Mouse (Mus musculus): Measurements from ENCODE around the gene Gimap8. TPM values are rescaled to one million over a fixed set of nuclear protein-coding genes. Genes with fewer than 3 reads are reported as not detected.
"Not testable (repeated sequence)": the region's sequence is repeated elsewhere in the genome, so short reads cannot be mapped to it uniquely, and the experiment has no call there.

The Gimap8 gene
- total RNA-seq, 2 experiments from 2014 or later: 0.74 to 0.95 TPM

GRCm38 (mm10) chr6:48675931-48676859 lies 29.2 kb downstream of the Gimap8 start, which contains the start of gene Gimap9:
TSS of gene Gimap9 (plus strand) at chr6:48676129.
- intact Hi-C loops (cut with DNase I): no loop called here
- DNase-seq (ENCODE audit: low spot score in 2 of 2): no peak

DNA sequence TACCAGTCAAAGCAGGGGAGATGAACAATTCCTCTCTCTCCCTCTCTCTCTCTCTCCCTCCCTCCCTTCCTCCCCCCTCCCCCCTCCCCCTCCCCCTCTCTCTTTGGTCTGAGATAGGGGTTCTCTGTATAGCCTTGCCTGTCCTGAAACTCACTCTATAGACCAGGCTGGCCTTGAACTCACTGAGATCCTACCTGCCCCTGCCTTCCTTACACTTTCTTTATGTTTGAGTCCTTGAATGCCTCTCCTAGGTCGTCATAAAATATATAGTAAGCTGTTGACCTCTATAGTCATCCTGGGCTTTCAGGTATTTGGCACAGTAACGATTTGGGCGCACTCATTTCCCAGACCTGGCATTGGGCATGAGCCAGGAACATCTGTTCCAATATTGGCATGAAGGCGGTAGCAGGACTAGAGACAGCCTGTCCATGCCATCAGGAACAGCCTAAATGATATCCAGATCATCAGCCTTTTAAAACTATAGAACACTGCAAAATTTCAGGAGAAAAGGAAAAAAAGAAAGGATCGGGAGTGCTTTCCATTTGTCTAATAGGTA lies 29.9 kb downstream of the Gimap8 start:
- intact Hi-C loops (cut with DNase I): no loop called here

DNA sequence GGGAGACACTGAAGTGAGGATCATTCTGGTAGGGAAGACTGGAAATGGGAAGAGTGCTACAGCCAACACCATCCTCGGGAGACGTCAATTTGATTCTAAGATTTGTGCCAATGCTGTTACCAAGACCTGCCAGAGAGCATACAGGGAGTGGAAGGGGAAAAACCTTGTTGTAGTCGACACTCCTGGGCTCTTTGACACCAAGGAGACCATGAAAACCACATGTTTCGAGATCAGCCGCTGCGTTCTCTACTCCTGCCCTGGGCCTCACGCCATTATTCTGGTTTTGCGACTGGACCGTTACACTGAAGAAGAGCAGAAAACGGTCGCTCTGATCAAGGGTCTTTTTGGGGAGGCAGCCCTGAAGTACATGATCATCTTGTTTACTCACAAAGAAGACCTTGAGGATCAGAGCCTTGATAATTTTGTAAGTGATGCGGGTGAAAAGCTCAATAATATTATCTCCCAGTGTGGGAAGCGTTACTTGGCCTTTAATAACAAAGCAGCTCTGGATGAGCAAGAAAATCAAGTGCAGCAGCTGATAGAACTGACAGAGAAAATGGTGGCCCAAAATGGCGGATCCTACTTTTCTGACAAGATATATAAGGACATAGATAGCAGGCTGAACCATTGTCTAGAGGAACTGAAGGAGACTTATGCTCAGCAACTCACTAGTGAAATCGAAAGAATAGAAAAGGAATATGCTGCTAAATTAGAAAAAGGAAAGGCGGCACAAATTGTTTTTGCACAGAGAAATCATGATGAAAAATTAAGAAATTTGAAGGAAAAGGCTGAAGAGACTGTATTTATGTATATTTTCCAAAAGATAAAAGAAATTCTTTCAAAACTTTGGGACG lies 30.7 kb downstream of the Gimap8 start:
- intact Hi-C loops (cut with DNase I): no loop called here
- no peak for DNase-seq (ENCODE audit: low spot score in 2 of 2)

More for the DNA sequence above, 29.9 kb downstream of the Gimap8 start:
- DNase-seq (ENCODE audit: low spot score in 2 of 2): no peak

DNA sequence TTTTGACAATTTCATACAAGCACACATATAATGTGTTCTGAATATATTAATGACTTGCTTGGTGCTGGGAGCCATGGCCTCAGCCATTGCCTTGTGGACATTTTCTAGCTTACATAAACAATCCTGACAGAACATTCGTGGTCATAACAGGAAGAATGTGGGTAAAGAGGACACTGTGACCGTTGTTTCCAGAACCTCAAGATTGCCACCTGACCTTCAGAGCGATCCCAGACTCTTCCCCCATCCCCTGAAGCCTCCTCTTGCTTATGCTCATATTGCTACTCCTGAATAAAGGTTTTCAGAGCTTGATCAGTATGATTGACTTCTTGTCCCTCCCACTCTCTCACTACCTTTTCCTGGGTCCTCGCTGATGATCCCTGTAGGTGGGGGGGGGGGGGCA lies 31.4 kb downstream of the Gimap8 start:
- no peak for DNase-seq (ENCODE audit: low spot score in 2 of 2)
- intact Hi-C loops (cut with DNase I): no loop called here

GRCm38 (mm10) chr6:48679701-48680100 lies 32.7 kb downstream of the Gimap8 start:
- intact Hi-C loops (cut with DNase I): no loop called here
- DNase-seq (ENCODE audit: low spot score in 2 of 2): no peak

GRCm38 (mm10) chr6:48680421-48680820 lies 33.4 kb downstream of the Gimap8 start:
- intact Hi-C loops (cut with DNase I): no loop called here

GRCm38 (mm10) chr6:48681472-48682090 lies 34.5 kb downstream of the Gimap8 start:
- intact Hi-C loops (cut with DNase I): no loop called here
- no peak for DNase-seq (ENCODE audit: low spot score in 2 of 2)

More at GRCm38 (mm10) chr6:48680421-48680820, 33.4 kb downstream of the Gimap8 start:
- no peak for DNase-seq (ENCODE audit: low spot score in 2 of 2)

GRCm38 (mm10) chr6:48682271-48682670 lies 35.2 kb downstream of the Gimap8 start:
- no peak for DNase-seq (ENCODE audit: low spot score in 2 of 2)
- intact Hi-C loops (cut with DNase I): no loop called here

- DNase-seq (ENCODE audit: low spot score in 2 of 2); intact Hi-C loops (cut with DNase I): not testable (repeated sequence)
Measured at GRCm38 (mm10) chr6:48683263-48683821, 36.3 kb downstream of the Gimap8 start.

DNA sequence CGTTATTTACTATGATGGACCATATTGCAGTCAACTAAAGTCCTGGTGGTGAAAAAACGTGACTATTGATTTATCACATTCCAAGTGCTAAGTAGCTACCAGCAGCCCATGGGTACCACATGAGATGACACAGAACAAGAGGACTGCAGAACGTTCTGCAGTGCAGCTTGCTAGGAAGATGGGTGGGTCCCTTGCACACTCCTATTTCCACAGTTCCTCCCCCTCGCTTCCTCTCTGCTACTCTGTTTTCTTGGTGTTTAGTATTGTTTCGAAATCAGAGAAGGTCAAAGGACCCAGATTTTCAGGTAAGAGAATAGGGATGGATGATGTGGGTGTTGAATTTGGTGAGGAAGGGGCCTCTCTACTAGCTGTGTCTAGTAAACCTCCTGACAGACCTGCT lies 37.3 kb downstream of the Gimap8 start, which contains the start of gene Gimap4:
TSS of gene Gimap4 (plus strand) at position 231 of the 400 bp plus-strand sequence.
- no peak for DNase-seq (ENCODE audit: low spot score in 2 of 2)
- intact Hi-C loops (cut with DNase I): no loop called here

GRCm38 (mm10) chr6:48684806-48685205 lies 37.8 kb downstream of the Gimap8 start:
- intact Hi-C loops (cut with DNase I): no loop called here
- no peak for DNase-seq (ENCODE audit: low spot score in 2 of 2)

DNA sequence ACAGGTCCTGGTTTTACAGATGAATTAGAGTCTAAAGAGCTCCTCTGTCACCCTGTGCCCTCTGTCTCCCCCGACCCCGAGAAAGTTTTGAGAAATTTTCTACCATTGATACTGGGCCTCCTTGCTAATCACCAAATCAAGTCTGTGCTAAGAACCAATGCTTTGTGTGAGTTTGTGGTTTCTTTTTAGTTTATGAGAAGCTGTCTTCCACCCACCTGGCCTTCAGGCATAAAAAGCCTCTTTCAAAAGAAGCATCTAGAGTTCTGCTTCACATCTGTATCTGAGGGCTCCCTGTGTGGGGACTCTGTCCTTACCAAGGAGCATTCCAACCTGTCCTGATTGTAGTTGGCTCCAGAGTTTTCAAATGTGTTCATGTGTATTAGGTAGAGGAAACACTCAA lies 38.2 kb downstream of the Gimap8 start:
- DNase-seq (ENCODE audit: low spot score in 2 of 2): no peak
- intact Hi-C loops (cut with DNase I): no loop called here

DNA sequence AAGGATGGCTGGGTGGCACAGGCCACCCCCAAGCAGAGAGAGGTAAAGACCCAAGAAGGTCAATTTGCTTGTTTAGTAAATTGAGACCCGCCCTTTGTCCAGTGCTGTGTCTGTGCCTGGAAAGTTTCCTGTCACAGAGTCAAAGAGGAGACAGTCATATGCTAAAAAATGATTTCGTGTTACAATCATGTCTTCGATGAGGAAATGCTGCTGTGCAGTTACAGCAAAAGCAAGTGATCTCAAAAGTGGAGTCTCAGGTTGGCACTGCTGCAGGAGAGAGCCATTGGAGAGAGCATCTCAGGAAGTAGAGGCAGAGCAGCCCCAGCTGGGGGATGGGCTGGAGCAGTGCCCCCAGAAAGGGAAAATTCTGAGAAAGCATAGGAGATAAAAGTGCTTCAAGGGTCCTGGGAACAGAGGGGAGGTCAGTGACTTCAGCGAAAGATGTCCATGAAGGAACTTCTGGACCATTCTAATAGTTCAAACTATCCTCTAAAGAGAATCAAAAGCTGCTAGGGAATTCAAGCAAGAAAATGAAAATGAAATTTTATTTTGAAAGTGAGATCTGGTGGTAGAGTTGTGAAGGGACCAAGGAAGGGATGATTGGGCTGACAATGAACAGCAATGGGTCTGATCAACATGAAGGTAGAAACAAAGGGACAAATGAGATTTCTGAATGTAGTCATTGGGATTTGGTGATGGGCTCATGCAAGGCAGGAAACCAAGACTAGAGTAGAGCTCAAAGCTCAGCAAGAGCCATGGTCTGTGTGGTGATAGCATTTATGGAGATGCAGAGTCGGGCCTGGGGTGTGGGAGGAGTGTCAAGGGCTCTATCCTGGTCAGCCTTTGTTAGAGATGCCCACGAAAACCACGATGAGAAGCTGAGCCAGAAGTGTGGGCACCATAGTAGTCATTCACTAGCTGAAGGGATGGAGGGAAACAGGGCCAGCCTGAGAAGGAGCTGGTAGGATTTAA lies 38.9 kb downstream of the Gimap8 start:
- DNase-seq (ENCODE audit: low spot score in 2 of 2): no peak
- intact Hi-C loops (cut with DNase I): no loop called here

DNA sequence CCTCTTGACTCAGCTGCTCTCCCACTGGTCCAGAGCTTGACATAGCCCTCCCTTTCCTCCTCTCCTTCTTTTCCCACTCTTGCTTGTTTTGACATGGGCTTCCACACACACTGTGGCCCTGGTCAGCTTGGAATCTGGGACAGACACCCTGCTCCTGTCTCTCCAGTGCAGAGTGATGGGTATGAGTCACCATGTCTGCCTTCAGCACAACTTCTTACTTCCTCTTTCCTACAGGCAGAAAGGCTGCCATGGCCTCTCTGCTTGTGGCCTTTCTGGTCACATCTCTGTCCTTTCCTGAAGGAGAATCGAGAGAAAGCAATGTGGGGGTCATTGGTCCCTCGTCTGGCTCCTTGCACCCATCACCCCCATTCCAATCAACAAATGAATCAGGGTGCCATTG lies 40.0 kb downstream of the Gimap8 start:
- intact Hi-C loops (cut with DNase I): no loop called here
- DNase-seq (ENCODE audit: low spot score in 2 of 2): no peak

- intact Hi-C loops (cut with DNase I): no loop called here
- DNase-seq (ENCODE audit: low spot score in 2 of 2): no peak
Measured at GRCm38 (mm10) chr6:48689320-48689719, 42.3 kb downstream of the Gimap8 start.

DNA sequence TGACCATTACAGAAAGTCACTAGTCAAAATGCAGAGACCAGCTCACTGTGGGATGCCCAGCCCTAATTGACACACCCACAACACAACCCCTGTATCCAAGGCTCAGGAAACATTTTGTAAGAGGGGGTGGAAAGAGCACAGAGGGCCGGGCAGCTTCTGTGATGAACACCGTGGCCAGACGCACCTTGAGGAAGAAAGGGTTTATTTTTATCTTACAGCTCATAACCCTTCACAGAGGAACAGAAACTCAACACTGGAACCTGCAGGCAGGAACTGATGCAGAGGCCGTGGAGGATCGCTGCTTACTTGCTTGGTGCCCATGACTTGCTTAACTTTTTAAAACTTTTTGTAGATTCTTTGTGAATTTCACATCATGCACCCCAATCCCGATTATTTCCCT lies 45.9 kb downstream of the Gimap8 start:
- intact Hi-C loops (cut with DNase I): no loop called here
- no peak for DNase-seq (ENCODE audit: low spot score in 2 of 2)

DNA sequence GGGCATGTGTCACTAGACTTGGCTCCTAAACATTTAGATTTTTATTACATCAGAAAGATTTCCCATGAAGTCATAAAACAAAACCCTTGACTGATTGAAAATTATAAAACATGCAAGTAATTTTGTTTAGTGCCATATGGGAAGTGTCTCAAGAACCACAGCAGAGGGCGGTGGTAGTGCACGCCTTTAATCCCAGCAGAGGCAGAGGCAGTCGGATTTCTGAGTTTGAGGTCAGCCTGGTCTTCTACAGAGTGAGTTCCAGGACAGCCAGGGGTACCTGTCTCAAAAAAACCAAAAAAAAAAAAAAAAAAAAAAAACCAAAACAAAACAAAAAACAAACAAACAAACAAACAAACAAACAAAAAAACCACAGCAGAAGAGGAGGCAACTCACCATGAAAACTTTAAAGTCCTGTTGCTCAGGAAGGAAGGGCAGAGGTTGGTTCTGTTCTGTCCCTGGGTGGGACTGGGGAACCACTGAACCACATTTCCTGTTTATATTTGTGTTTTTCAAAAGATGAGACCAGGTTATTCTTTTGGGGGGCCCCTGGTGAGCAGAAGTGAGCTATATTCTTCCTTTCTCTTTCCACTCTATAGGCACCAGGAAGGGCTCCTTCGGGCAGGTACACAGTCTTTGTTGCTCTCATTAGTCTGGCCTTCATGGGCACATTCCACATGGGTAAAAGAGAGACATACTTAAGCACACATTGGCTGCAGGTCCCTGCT lies 50.0 kb downstream of the Gimap8 start:
- DNase-seq (ENCODE audit: low spot score in 2 of 2): no peak
- intact Hi-C loops (cut with DNase I): no loop called here

DNA sequence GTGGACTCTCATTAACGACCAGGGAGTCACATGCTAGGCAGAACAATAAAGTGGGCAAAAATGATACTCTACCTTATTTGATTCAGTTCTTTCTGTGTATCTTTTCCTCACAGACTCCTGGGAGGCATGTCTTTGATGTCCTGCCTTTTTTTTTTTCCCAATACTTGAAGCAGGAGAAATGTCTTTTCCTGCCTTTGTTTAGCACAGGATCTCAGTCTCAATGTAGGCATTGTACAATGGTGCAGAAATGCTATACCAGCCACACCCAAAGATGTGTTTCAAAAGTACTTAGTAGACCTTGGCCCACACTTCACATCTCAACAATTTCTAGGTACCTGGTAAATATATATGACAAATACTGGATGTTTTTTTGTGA lies 50.5 kb downstream of the Gimap8 start:
- DNase-seq (ENCODE audit: low spot score in 2 of 2): no peak
- intact Hi-C loops (cut with DNase I): no loop called here
